Mouse (Mus musculus): ENCODE results near the gene Nbea.

- TF ChIP-seq CTCF (conservative IDR thresholded peaks at IDR 0.05; ENCODE audit: low read length): no peak
- no peak for TF ChIP-seq NANOG (IDR thresholded peaks at IDR 0.05; ENCODE audit: borderline replicate concordance, low read length)
Measured at GRCm38 (mm10) chr3:55775245-55775644, 408.3 kb downstream of the Nbea start.

All from E14TG2a.4 (cell line).